Mouse (Mus musculus) spleen, embryonic (tissue): Measurements from ENCODE around the gene Cdh4.

Experiments used
- CTCF ChIA-PET: fragments of 350-600 bp; sonication (Branson Sonifier 250); formaldehyde crosslinking; loops from one replicate; lab custom pipeline; 2022; lab: Charles Lee

The Cdh4 gene

GRCm38 (mm10) chr2:179664171-179664608 lies 222.0 kb downstream of the Cdh4 start:
- CTCF ChIA-PET: no interaction called here

GRCm38 (mm10) chr2:179670689-179671088 lies 228.5 kb downstream of the Cdh4 start:
- CTCF ChIA-PET: no interaction called here

- CTCF ChIA-PET: no interaction called here
These were observed 237.6 kb downstream of the Cdh4 start for GRCm38 (mm10) chr2:179679866-179680265.

GRCm38 (mm10) chr2:179681386-179681785 lies 239.2 kb downstream of the Cdh4 start:
- CTCF ChIA-PET: no interaction called here

GRCm38 (mm10) chr2:179687243-179687681 lies 245.0 kb downstream of the Cdh4 start:
- CTCF ChIA-PET: no interaction called here

GRCm38 (mm10) chr2:179688976-179689375 lies 246.7 kb downstream of the Cdh4 start:
- CTCF ChIA-PET: no interaction called here

- CTCF ChIA-PET: no interaction called here
These were observed 247.5 kb downstream of the Cdh4 start for GRCm38 (mm10) chr2:179689761-179690160.

- CTCF ChIA-PET: no interaction called here
These were observed 248.3 kb downstream of the Cdh4 start for GRCm38 (mm10) chr2:179690571-179690970.

- CTCF ChIA-PET: no interaction called here
These were observed 252.7 kb downstream of the Cdh4 start for GRCm38 (mm10) chr2:179694936-179695335.

- CTCF ChIA-PET: no interaction called here
These were observed 255.4 kb downstream of the Cdh4 start for GRCm38 (mm10) chr2:179697601-179698000.

GRCm38 (mm10) chr2:179698196-179698985 lies 256.2 kb downstream of the Cdh4 start:
- CTCF ChIA-PET: no interaction called here

GRCm38 (mm10) chr2:179705043-179705442 lies 262.8 kb downstream of the Cdh4 start:
- CTCF ChIA-PET: no interaction called here

GRCm38 (mm10) chr2:179705461-179705860 lies 263.2 kb downstream of the Cdh4 start:
- CTCF ChIA-PET: no interaction called here

GRCm38 (mm10) chr2:179706616-179707015 lies 264.4 kb downstream of the Cdh4 start:
- CTCF ChIA-PET: no interaction called here

- CTCF ChIA-PET: no interaction called here
These were observed 266.9 kb downstream of the Cdh4 start for GRCm38 (mm10) chr2:179709111-179709510.

GRCm38 (mm10) chr2:179712690-179713089 lies 270.5 kb downstream of the Cdh4 start:
- CTCF ChIA-PET: no interaction called here

GRCm38 (mm10) chr2:179713326-179713725 lies 271.1 kb downstream of the Cdh4 start:
- CTCF ChIA-PET: no interaction called here

GRCm38 (mm10) chr2:179714145-179714544 lies 271.9 kb downstream of the Cdh4 start:
- CTCF ChIA-PET: no interaction called here

GRCm38 (mm10) chr2:179715375-179715774 lies 273.1 kb downstream of the Cdh4 start:
- CTCF ChIA-PET: no interaction called here

GRCm38 (mm10) chr2:179720366-179720765 lies 278.1 kb downstream of the Cdh4 start:
- CTCF ChIA-PET: no interaction called here

GRCm38 (mm10) chr2:179721534-179722516 lies 279.6 kb downstream of the Cdh4 start:
- CTCF ChIA-PET: no interaction called here

GRCm38 (mm10) chr2:179722776-179723386 lies 280.6 kb downstream of the Cdh4 start:
- CTCF ChIA-PET: no interaction called here
